Mouse (Mus musculus): ENCODE measurements around the gene Stk4.

DNA sequence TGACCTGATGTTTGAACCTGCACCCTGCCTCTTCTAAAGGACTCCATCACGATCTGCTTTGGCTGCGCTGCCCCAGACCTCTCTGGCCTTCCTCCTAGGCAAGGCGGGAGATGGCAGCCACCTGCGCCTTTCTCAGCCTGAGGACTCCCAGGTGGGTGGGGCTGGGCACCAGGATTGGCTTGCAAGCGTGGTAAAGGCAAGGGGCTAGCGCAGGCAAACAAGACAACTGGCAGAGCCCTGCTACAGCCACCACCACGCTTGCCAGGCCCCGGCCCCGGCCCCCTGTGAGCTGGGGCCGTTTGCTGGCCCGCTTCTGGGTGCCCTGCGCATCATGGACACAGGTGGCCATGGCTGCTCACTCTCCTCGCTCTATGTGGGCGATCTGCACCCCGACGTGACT lies 45.0 kb upstream of the Stk4 start, which contains the start of gene Pabpc1l:
- no peak for TF ChIP-seq POLR2A (IDR thresholded peaks at IDR 0.05; ENCODE audit: borderline replicate concordance, low read depth, low read length)
- TF ChIP-seq CTCF (IDR thresholded peaks at IDR 0.05; ENCODE audit: low read depth, low read length), result no peak
